ENCODE assay signal across 51 mouse cellular contexts in genomic region chr8:11650021-11650420, GRCm38 (mm10). TPM values are rescaled to one million over a fixed set of nuclear protein-coding genes. Genes with fewer than 3 reads are reported as not detected.
"Had no signal": no experiment of that assay in that cellular context is flagged by ENCODE, and none has a peak within 500 bp of the region (broad histone marks: within the 10 kb centered on the region; RNA-seq: fewer than 3 reads in every experiment).

No protein-coding gene starts in this region.

- H3K9ac ChIP-seq: heart, embryonic 12.5 days; heart, embryonic 13.5 days; heart, embryonic 15.5 days; hindbrain, embryonic 12.5 days; hindbrain, embryonic 13.5 days; hindbrain, embryonic 14.5 days; hindbrain, embryonic 15.5 days; intestine, embryonic 15.5 days; kidney, embryonic 15.5 days had no signal

- H3K9me3 ChIP-seq: heart, embryonic 13.5 days; heart, embryonic 15.5 days; hindbrain, embryonic 10.5 days; hindbrain, embryonic 12.5 days; hindbrain, embryonic 13.5 days; hindbrain, embryonic 15.5 days; intestine, embryonic 15.5 days; kidney, embryonic 15.5 days had no signal

- H3K36me3 ChIP-seq: heart, embryonic 12.5 days; heart, embryonic 13.5 days; heart, embryonic 15.5 days; hindbrain, embryonic 10.5 days; hindbrain, embryonic 12.5 days; hindbrain, embryonic 13.5 days; hindbrain, embryonic 15.5 days; intestine, embryonic 15.5 days; kidney, embryonic 15.5 days had no signal

- H3K4me3 ChIP-seq: heart, embryonic 12.5 days; heart, embryonic 13.5 days; heart, embryonic 15.5 days; hindbrain, embryonic 10.5 days; hindbrain, embryonic 12.5 days; hindbrain, embryonic 13.5 days; hindbrain, embryonic 15.5 days; intestine, embryonic 15.5 days; kidney, embryonic 15.5 days; layer of hippocampus, adult 2 months; left cerebral cortex, adult 2 months had no signal

- H3K27ac ChIP-seq: heart, embryonic 13.5 days; heart, embryonic 15.5 days; hindbrain, embryonic 10.5 days; hindbrain, embryonic 12.5 days; hindbrain, embryonic 13.5 days; hindbrain, embryonic 14.5 days; hindbrain, embryonic 15.5 days; hindbrain, postnatal 0 days; intestine, embryonic 15.5 days; kidney, embryonic 15.5 days; kidney, postnatal 0 days; layer of hippocampus, adult 2 months; left cerebral cortex, adult 2 months had no signal

- DNase-seq: heart, postnatal 10 days; heart, postnatal 14 days; heart, postnatal 36 days; heart, postnatal 4 days; kidney, adult 11 months; kidney, adult 18-20 months; kidney, adult 2 months; kidney, adult 8-10 months; kidney, adult 9 months; kidney, postnatal 10 days; kidney, postnatal 14 days; kidney, postnatal 25 days; kidney, postnatal 36 days; kidney, postnatal 4 days; layer of hippocampus, adult 9-11 months; layer of hippocampus, postnatal 36 days had no signal

- H3K4me1 ChIP-seq: heart, embryonic 12.5 days; heart, embryonic 13.5 days; heart, embryonic 15.5 days; hindbrain, embryonic 12.5 days; hindbrain, embryonic 13.5 days; intestine, embryonic 15.5 days had no signal

- H3K27me3 ChIP-seq: heart, embryonic 12.5 days; heart, embryonic 13.5 days; heart, embryonic 15.5 days; hindbrain, embryonic 12.5 days; hindbrain, embryonic 13.5 days; hindbrain, embryonic 15.5 days; intestine, embryonic 15.5 days; kidney, embryonic 15.5 days had no signal

RNA-seq across cellular contexts. Expression of gene 1700016D06Rik, which starts 50.8 kb away (rescaled TPM):
- total RNA-seq: heart, postnatal 10 days; heart, postnatal 14 days; heart, postnatal 25 days; heart, postnatal 36 days; heart, postnatal 4 days; hematopoietic stem cell, adult 5-6 weeks; hindbrain, postnatal 0 days; layer of hippocampus, adult 18-20 months; layer of hippocampus, adult 2 months; layer of hippocampus, adult 8-10 months; layer of hippocampus, postnatal 10 days; layer of hippocampus, postnatal 14 days; layer of hippocampus, postnatal 25 days; layer of hippocampus, postnatal 36 days; left cerebral cortex, adult 18-20 months; left cerebral cortex, adult 2 months had no signal
- polyA plus RNA-seq: heart, embryonic 11.5 days; heart, embryonic 12.5 days; heart, embryonic 13.5 days; heart, embryonic 14.5 days; heart, embryonic 15.5 days; heart, embryonic 16.5 days; heart, postnatal 0 days; hindbrain, embryonic 11.5 days; hindbrain, embryonic 12.5 days; hindbrain, embryonic 13.5 days; hindbrain, embryonic 14.5 days; hindbrain, embryonic 15.5 days; hindbrain, embryonic 16.5 days; hindbrain, postnatal 0 days; inflammation-experienced regulatory T-cells, adult 6 months; intestine, embryonic 14.5 days; intestine, embryonic 15.5 days; intestine, embryonic 16.5 days; intestine, postnatal 0 days; kidney, adult 2 months; kidney, embryonic 14.5 days; kidney, embryonic 15.5 days; kidney, embryonic 16.5 days; kidney, postnatal 0 days; large intestine, adult 2 months had no signal
